Mouse (Mus musculus) kidney, embryonic 15.5 days (tissue): ENCODE data around the gene Syne4. TPM values are rescaled to one million over a fixed set of nuclear protein-coding genes. Genes with fewer than 3 reads are reported as not detected.

ENCODE experiments used
- ATAC-seq: fragments of 200-750 bp; cut with Nextera tagmentation; replicated peaks from 2 replicates; pipeline ENCODE4 v1.8.0; 2017; ENCODE audit warnings: moderate TSS enrichment; ENCODE audit not compliant: low FRiP score
- H3K27ac ChIP-seq: fragments of 300-500 bp; sonication (generic); 2 replicates; pipeline ENCODE4 v1.5.1; 2015; ENCODE audit warnings: mild to moderate bottlenecking, inconsistent platforms
- H3K27me3 ChIP-seq: fragments of 300-500 bp; sonication (generic); 2 replicates; pipeline ENCODE4 v1.6.1; 2015; ENCODE audit warnings: inconsistent platforms
- H3K36me3 ChIP-seq: fragments of 300-500 bp; sonication (generic); 2 replicates; pipeline ENCODE4 v1.6.1; 2015; ENCODE audit warnings: inconsistent platforms
- H3K4me1 ChIP-seq: fragments of 300-500 bp; sonication (generic); 2 replicates; pipeline ENCODE4 v1.6.1; 2015; ENCODE audit warnings: inconsistent platforms
- H3K4me2 ChIP-seq: fragments of 300-500 bp; sonication (generic); 2 replicates; pipeline ENCODE4 v1.6.1; 2015; ENCODE audit warnings: moderate library complexity, mild to moderate bottlenecking, inconsistent platforms
- H3K4me3 ChIP-seq: fragments of 300-500 bp; sonication (generic); replicated peaks from 2 replicates; pipeline ENCODE4 v1.5.1; 2015; ENCODE audit warnings: mild to moderate bottlenecking, inconsistent platforms
- H3K9ac ChIP-seq: fragments of 300-500 bp; sonication (generic); 2 replicates; pipeline ENCODE4 v1.6.1; 2015; ENCODE audit warnings: mild to moderate bottlenecking, inconsistent platforms
- H3K9me3 ChIP-seq: fragments of 300-500 bp; sonication (generic); replicated peaks from 2 replicates; pipeline ENCODE4 v1.6.1; 2016; ENCODE audit warnings: inconsistent platforms
- whole genome bisulfite sequencing: fragments of 180-500 bp; shearing (Covaris S2); methylation state at CpG from one replicate; pipeline ENCODE4 v1.1.7; 2015; ENCODE audit warnings: mixed read lengths; 5-methylcytosine and 5-hydroxymethylcytosine counted together
- polyA plus RNA-seq: library from polyadenylated mRNA; unstranded; fragments of >200 nt; fragmentation: Nextera tagmentation; extraction: Ambion mirVana; gene quantifications from 2 replicates; pipeline ENCODE4 v1.2.1, GENCODE M21; 2015

Syne4 gene
- polyA plus RNA-seq, 1 experiment from 2014 or later: 97.7 TPM

DNA sequence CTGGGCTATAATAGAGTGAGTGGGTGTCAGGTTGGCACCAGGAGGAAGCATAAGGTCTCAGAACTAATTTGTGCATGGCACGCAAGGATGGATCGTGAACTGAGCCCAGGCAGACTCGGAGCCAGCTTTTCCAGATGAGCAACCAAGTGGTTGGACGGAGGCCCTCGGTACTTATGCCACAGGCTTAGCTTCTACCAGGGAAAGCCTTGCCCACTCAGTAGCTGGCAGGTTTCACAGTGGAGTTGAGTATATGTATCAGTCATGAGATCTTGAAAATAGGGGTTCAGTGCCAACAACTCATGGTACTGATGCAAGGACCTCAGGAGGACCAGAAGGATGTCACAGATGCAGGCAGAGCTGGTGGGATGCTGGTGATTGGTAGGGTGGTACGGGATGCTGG lies 21.1 kb downstream of the Syne4 start:
- Histone ChIP-seq H3K9ac (no peak overlapping the region), H3K36me3 (no peaks in the 10 kb centered on the region), H3K27ac (no peak overlapping the region), H3K4me3 (no peak overlapping the region), H3K9me3 (no peaks in the 10 kb centered on the region), H3K4me1 (peaks cover 15% of the 10 kb centered on the region), H3K27me3 (peaks cover 40% of the 10 kb centered on the region), H3K4me2 (no peak overlapping the region)
- 67% methylated on average over 6 of the region's 6 CpGs for whole genome bisulfite sequencing
- no peak for ATAC-seq

- no peaks in the 10 kb centered on the region for H3K36me3 ChIP-seq
- H3K4me2 ChIP-seq: no peak overlapping the region
- WGBS: 1% methylated on average over 9 of the region's 9 CpGs
- no peak overlapping the region for H3K4me3 ChIP-seq
- no peaks in the 10 kb centered on the region for H3K9me3 ChIP-seq
- H3K9ac ChIP-seq: no peak overlapping the region
- ATAC-seq: no peak; the same call in 1 of the 2 replicates
- H3K27ac ChIP-seq: no peak overlapping the region
- peaks cover 44% of the 10 kb centered on the region for H3K27me3 ChIP-seq
- peaks cover 15% of the 10 kb centered on the region for H3K4me1 ChIP-seq
These were observed 21.8 kb downstream of the Syne4 start for GRCm38 (mm10) chr7:30336384-30336783.

DNA sequence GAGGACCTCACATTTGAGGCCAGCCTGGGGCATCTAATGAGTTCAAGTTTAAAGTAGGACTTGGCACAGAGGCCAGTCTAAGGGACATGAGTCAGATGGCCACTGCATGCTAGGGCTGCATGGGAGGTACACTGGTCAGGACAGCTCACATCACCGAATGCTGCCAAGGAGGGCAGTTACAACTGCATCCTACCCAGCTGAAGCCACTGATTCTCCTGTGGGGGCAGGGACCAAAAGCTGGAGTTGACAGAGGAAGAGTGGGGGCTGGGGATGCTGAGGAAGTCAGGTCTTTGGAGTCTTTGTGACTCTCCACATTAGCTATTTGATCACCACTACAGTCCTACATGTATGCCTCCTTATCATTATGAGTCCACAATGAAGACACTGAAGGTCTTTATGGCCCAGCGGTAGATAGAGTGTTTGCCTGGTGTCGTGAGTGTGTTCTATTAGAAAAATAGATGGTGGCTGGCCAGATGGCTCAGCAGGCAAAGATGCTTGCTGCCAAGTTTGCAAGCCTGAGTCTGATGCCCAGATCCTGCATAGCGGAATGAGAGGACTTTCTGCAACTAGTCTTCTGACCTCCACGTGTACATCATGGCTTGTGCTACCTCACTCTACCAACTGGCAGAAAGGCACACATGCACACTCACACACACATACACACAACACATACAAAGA lies 25.0 kb downstream of the Syne4 start:
- Histone ChIP-seq H3K4me1 (peaks cover 3% of the 10 kb centered on the region), H3K27me3 (peaks cover 33% of the 10 kb centered on the region), H3K27ac (no peak overlapping the region), H3K9me3 (no peaks in the 10 kb centered on the region), H3K36me3 (no peaks in the 10 kb centered on the region), H3K4me2 (no peak overlapping the region), H3K9ac (no peak overlapping the region), H3K4me3 (no peak overlapping the region)
- no peak for ATAC-seq
- WGBS: 79% methylated on average over 5 of the region's 5 CpGs

DNA sequence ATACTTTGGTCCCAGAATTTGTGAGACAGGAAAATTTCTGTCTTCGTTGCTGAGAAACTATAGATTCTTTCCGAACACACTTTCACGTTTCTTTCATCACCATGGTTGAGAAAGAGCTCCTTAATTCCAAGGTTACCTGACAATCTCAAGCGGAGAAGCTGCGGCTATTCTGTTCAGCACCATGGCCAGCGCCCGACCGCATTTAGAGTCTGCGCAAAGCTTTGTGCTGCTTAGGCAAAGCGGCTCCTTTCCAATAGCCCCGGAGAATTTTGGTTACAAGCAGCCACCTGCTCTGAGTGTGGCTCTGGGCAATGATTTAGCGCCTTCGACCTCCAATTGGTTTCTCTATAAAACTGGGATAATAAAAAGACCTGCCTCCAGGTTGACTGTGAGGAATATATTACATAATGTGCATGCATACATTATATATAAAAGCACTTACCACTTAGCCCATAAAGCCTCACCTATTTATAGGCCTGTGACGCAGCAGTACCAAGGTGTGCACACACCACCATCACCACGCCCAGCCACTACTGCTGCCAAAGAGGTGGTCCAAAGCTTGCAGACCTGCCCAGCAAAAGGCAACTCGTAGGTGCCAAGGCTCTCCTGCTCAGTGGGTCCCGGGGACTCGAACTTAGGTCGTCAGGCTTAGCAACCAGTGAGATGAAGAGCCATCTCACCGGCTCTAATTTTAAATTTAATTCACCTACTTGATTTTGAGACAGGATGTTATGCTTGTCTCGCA lies 32.2 kb downstream of the Syne4 start:
- Histone ChIP-seq H3K36me3 (no peaks in the 10 kb centered on the region), H3K27me3 (peaks cover 45% of the 10 kb centered on the region), H3K9me3 (no peaks in the 10 kb centered on the region), H3K9ac (no peak overlapping the region), H3K4me3 (no peak overlapping the region), H3K4me2 (no peak overlapping the region), H3K27ac (no peak overlapping the region), H3K4me1 (peaks cover 3% of the 10 kb centered on the region; the same call in 1 of the 2 replicates)
- ATAC-seq: no peak
- 26% methylated on average over 21 of the region's 21 CpGs for WGBS

DNA sequence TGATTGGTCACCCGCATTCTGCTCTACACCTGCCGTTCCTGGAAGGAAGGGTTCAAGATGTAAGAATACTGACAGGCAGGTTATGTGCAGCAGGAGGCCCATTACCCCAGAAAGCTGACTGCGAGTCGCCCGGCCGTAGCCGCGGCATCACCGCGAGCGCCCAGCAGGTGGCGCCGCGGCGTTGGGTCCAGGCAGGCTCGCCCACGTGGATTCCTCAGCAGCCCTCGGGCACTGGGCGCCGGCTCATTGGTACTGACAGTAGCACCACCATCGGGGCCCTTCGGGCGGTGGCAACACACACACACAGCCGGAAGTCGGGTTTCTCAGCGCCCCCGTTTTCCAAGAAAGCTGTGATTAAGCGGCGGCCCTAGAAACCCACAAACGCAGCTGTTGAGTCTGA lies 33.2 kb downstream of the Syne4 start:
- Histone ChIP-seq H3K9ac (no peak overlapping the region), H3K4me1 (peaks cover 3% of the 10 kb centered on the region; the same call in 1 of the 2 replicates), H3K9me3 (no peaks in the 10 kb centered on the region), H3K4me3 (no peak overlapping the region), H3K27ac (no peak overlapping the region), H3K36me3 (no peaks in the 10 kb centered on the region), H3K27me3 (peaks cover 42% of the 10 kb centered on the region), H3K4me2 (peak overlapping the region; percentile 45)
- 0 out of 2 replicates have a peak, but pooled peaks have one; percentile 36 for ATAC-seq
- WGBS: 2% methylated on average over 30 of the region's 30 CpGs

DNA sequence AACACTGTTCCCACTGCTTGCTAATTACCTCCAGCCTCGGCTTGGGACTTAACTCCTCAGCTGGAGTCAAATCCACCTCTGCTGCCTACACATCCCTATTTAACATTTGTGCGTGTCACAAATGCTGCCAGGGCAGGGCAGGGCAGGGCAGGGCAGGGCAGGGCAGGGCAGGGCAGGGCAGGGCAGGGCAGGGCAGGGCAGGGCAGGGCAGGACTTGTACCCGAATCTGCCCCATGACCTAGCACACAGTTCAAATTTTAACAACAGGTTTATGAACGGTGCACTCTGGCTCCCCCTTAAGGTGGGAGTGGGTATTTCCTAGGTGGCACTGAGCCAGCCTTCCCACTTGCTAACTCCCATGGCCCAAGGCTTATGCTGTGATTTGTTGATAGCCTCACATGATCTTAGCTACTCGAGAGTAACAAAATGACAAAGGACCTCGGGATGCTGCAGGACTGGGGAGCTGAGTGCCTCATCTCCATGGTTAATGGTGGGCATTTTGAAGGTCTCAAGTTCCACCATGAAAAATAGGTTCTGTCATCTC lies 38.7 kb downstream of the Syne4 start:
- no peak overlapping the region for H3K4me3 ChIP-seq
- WGBS: 8% methylated on average over 6 of the region's 6 CpGs
- ATAC-seq: 0 out of 2 replicates have a peak, but pooled peaks have one; percentile 28
- peaks cover 11% of the 10 kb centered on the region for H3K36me3 ChIP-seq
- peaks cover 19% of the 10 kb centered on the region for H3K4me1 ChIP-seq
- H3K9ac ChIP-seq: no peak overlapping the region
- no peaks in the 10 kb centered on the region for H3K9me3 ChIP-seq
- no peak overlapping the region for H3K27ac ChIP-seq
- peaks cover 16% of the 10 kb centered on the region for H3K27me3 ChIP-seq
- H3K4me2 ChIP-seq: no peak overlapping the region

- no peak for ATAC-seq
- peaks cover 11% of the 10 kb centered on the region for H3K36me3 ChIP-seq
- no peak overlapping the region for H3K4me3 ChIP-seq
- peaks cover 25% of the 10 kb centered on the region for H3K4me1 ChIP-seq
- no peak overlapping the region for H3K27ac ChIP-seq
- no peaks in the 10 kb centered on the region for H3K9me3 ChIP-seq
- H3K4me2 ChIP-seq: no peak overlapping the region
- 69% methylated on average over 4 of the region's 4 CpGs for WGBS
- H3K9ac ChIP-seq: no peak overlapping the region
- peaks cover 9% of the 10 kb centered on the region; the same call in 1 of the 2 replicates for H3K27me3 ChIP-seq
These were observed 39.5 kb downstream of the Syne4 start for GRCm38 (mm10) chr7:30354059-30354458.

GRCm38 (mm10) chr7:30358378-30359186 lies 44.0 kb downstream of the Syne4 start:
- H3K27me3 ChIP-seq: no peaks in the 10 kb centered on the region
- peak; percentile 38; the same call in 1 of the 2 replicates for ATAC-seq
- WGBS: 55% methylated on average over 7 of the region's 7 CpGs
- peak overlapping the region; percentile 21; the same call in 1 of the 2 replicates for H3K4me3 ChIP-seq
- peak overlapping the region; percentile 95 for H3K27ac ChIP-seq
- H3K9me3 ChIP-seq: no peaks in the 10 kb centered on the region
- peaks cover 63% of the 10 kb centered on the region for H3K4me1 ChIP-seq
- peak overlapping the region; percentile 50 for H3K4me2 ChIP-seq
- no peak overlapping the region for H3K9ac ChIP-seq
- peaks cover 22% of the 10 kb centered on the region for H3K36me3 ChIP-seq

GRCm38 (mm10) chr7:30359276-30359865 lies 44.8 kb downstream of the Syne4 start:
- Histone ChIP-seq H3K4me1 (peaks cover 60% of the 10 kb centered on the region), H3K27ac (peak overlapping the region; percentile 95), H3K27me3 (peaks cover 7% of the 10 kb centered on the region), H3K9ac (peak overlapping the region; percentile 15; the same call in 1 of the 2 replicates), H3K9me3 (no peaks in the 10 kb centered on the region), H3K36me3 (peaks cover 22% of the 10 kb centered on the region), H3K4me3 (peak overlapping the region; percentile 21), H3K4me2 (peak overlapping the region; percentile 50)
- ATAC-seq: no peak
- WGBS: 79% methylated on average over 31 of the region's 31 CpGs

- peak overlapping the region; percentile 95 for H3K27ac ChIP-seq
- H3K9ac ChIP-seq: no peak overlapping the region; the same call in 1 of the 2 replicates
- ATAC-seq: no peak
- H3K9me3 ChIP-seq: no peaks in the 10 kb centered on the region
- H3K27me3 ChIP-seq: peaks cover 12% of the 10 kb centered on the region
- H3K4me2 ChIP-seq: peak overlapping the region; percentile 50
- peak overlapping the region; percentile 21; the same call in 1 of the 2 replicates for H3K4me3 ChIP-seq
- peaks cover 60% of the 10 kb centered on the region for H3K4me1 ChIP-seq
- WGBS: 88% methylated on average over 17 of the region's 17 CpGs
- peaks cover 22% of the 10 kb centered on the region for H3K36me3 ChIP-seq
These were observed 45.4 kb downstream of the Syne4 start for GRCm38 (mm10) chr7:30360028-30360427.

- Histone ChIP-seq H3K36me3 (peaks cover 10% of the 10 kb centered on the region), H3K4me2 (peak within 1 kb of the TSS; percentile 85), H3K9ac (peak within 1 kb of the TSS; percentile 80), H3K9me3 (no peaks in the 10 kb centered on the region), H3K4me1 (peaks cover 54% of the 10 kb centered on the region), H3K27ac (peak within 1 kb of the TSS; percentile 34; the same call in 1 of the 2 replicates), H3K27me3 (peaks cover 12% of the 10 kb centered on the region), H3K4me3 (peak within 1 kb of the TSS; percentile 70)
- peak; percentile 59 for ATAC-seq
- WGBS: 1% methylated on average over 28 of the region's 55 CpGs
These were observed 48.2 kb downstream of the Syne4 start, which contains the start of gene Lrfn3 for GRCm38 (mm10) chr7:30362652-30363343. Gene Lrfn3 (minus strand): TSS chr7:30362772.
